Mouse (Mus musculus): ENCODE measurements at regions not wholly inside any gene's neighbourhood (a gene's known extent, or its start where the extent isn't known, plus 50 kb on each side); places are given as distances from the start of the nearest gene placed in this dataset.

DNA sequence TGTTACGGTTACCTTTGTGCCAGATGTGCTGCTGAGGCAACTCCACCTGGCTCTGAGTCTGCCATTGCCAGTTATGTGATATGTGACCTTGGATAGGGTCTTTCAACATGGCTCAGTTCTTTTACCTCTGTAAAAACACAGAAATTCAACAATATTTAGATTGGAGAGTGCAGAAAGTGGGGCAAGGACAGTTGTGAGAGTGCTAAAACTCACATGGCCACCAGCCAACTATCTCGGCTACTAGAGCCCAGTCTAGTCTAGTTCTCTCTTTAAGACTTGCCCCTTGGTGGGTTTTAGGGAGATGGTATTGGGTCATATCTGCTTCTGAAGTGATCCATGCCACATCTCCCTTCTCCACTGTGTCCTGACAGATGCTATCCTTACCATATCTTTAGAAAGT is 233.0 kb downstream of the Phf14 start:
- DNase-seq (ENCODE audit: low read depth, low spot score): no peak

DNA sequence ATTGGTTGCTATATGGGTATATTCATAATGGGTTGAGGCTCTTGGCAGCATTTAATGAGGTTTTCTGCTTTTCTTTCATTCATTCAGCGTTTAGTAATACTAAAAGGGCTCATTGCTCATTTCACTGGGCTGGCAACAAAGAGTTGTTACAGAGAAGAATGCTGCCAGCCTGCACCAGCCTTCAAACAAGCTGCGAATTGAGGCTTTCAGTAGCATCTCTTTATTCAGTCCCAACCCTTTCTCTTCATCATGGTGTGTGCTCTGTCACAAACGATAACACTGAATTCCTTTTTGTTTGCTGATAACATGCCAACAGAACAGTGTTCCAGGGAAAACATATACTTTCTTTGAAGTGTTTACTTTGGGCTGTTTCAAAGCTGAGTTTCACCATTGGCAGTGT is 237.6 kb downstream of the Phf14 start:
- DNase-seq (ENCODE audit: low read depth, low spot score): no peak

- DNase-seq (ENCODE audit: low read depth, low spot score): no peak
Observed at GRCm38 (mm10) chr6:12150613-12151333, 243.2 kb downstream of the Phf14 start.

- no peak for DNase-seq (ENCODE audit: low read depth, low spot score)
Observed at GRCm38 (mm10) chr6:12163971-12164370, 256.4 kb downstream of the Phf14 start.

GRCm38 (mm10) chr6:12168533-12168932 is 260.9 kb downstream of the Phf14 start:
- DNase-seq (ENCODE audit: low read depth, low spot score): no peak

- no peak for DNase-seq (ENCODE audit: low read depth, low spot score)
Observed at GRCm38 (mm10) chr6:12169431-12169830, 261.8 kb downstream of the Phf14 start.

GRCm38 (mm10) chr6:12170722-12171121 is 263.1 kb downstream of the Phf14 start:
- no peak for DNase-seq (ENCODE audit: low read depth, low spot score)

DNA sequence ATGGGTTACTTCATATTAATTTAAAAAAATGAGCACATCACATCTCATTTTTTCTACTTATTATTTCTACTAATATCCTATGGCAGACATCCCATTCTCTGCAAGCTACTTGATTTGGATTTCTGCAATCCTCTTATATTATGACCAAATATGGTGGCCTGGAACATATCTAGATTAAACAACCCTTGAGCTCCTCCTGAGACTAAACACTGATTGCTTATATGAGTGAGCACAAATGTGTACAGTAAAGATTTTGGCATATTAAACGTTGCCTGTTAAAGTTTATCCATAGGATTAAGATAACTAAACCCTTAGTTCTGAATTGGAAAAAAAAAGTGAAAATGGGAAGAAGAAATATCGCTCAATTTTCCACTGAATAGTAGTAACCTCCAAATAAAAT is 263.6 kb downstream of the Phf14 start:
- DNase-seq (ENCODE audit: low read depth, low spot score): no peak

DNA sequence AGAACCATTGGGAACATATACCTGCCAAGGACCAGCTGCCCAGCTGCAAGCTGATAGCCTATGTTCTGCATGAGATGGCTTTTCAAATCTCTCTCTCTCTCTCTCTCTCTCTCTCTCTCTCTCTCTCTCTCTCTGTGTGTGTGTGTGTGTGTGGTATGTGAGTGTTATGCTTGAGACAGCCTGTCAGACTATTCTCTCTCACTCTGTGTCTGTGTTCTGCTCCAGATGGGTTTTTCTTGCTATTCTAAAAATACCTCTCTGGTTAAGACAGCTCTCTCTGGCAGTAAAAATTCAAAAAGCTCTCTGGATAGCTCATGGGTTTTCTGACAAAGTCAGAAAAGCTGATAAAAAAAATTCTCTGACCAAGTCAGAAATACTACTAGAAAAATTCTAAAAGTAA is 270.4 kb downstream of the Phf14 start:
- DNase-seq (ENCODE audit: low read depth, low spot score): no peak

- no peak for DNase-seq (ENCODE audit: low read depth, low spot score)
Observed at GRCm38 (mm10) chr6:12180951-12181350, 273.3 kb downstream of the Phf14 start.

DNA sequence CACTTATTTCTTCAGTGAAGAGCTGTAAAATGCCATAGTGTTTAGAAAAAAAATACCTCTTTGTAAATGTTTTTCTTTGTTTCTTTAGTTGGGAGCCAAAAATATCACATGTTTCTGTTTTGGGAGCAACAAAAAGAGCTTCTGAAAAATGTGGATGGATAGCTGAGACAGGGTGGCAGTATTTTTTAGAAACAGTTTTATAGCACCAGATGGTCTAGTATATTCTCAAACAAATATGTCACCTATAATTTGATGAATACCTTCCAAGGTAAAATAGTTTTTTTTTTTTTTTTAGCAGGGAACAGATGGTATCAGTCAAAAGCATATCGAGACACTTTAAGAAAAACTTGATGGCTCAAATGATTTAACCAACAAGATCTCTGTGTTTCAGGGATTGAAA is 302.6 kb downstream of the Phf14 start:
- DNase-seq (ENCODE audit: low read depth, low spot score): no peak

- no peak for DNase-seq (ENCODE audit: low read depth, low spot score)
Observed at GRCm38 (mm10) chr6:12214526-12215177, 307.0 kb downstream of the Phf14 start.

DNA sequence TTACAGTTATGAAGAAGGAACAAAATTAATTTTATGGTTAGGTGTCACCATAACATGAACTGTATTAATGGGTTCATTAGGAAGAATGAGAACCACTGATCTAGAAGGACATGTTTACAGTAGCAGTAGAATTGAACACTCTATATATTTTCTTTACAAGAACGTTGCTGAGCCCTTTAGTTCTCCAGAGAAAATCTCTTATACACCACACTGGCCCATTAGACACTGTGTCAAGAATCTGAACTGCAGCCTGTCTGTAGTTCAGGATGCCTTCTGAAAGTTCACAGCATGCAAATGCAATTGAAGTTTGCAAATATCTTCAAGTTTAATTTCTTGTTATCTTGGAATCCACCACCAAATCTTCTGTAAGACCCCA is 307.6 kb downstream of the Phf14 start:
- DNase-seq (ENCODE audit: low read depth, low spot score): no peak

DNA sequence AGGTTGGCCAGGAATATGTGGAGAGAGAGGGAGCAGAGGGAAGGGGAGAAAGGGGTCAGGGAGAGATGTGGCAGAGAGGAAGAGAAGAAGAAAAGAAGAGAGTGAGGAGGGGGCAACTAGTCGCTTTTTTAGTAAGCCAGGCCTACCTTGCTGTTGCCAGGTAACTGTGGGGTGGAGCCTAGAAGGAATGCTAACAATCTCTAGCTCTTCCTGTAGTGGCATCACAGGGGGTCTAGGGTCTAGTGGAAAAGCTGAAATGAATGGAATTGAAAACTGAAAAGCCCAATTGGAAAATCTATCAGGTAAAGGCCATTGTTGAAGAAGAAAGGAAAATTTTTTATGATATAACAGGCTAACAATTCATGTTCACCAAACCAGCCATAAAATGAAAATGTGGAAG is 336.5 kb downstream of the Phf14 start:
- DNase-seq (ENCODE audit: low read depth, low spot score): no peak

- no peak for DNase-seq (ENCODE audit: low read depth, low spot score)
Observed at GRCm38 (mm10) chr6:12247975-12248374, 340.4 kb downstream of the Phf14 start.

GRCm38 (mm10) chr6:12248599-12248998 is 341.0 kb downstream of the Phf14 start:
- no peak for DNase-seq (ENCODE audit: low read depth, low spot score)

DNA sequence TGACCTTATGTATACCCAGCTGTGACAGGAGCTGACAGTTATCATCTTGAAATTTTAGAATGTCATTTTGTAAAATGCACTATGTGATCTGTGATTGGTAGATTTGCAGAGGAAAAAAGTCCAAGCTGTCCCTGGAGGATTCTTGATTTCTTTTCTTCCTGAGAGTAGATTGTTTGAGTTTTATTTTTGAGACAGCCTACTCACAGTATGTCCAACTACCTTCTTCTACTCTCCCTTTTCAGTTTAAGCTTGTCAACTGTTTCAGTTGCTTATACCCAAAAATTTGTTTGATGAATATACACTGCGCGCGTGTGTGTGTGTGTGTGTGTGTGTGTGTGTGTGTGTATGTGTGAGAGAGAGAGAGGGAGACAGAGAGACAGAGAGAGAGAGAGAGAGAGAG is 346.9 kb downstream of the Phf14 start:
- no peak for DNase-seq (ENCODE audit: low read depth, low spot score)

DNA sequence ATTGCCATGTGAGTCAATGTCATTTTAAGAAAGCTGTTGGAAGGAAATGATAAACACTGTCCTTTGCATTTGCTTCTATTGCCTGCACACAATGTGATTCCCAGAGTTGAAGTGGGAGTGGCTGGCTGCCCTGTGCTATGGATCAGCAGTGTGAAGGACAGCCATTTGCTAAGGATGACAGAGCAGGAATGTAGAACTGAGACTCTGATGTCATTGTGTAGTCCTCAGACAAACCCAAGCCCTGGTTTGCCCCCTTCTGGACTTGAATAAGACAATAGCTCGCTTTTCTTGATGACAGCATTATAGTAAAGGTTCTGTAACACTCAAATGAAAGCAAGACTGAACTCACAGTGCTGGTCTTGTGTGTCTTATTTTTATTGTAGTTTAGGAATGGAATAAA is 347.8 kb downstream of the Phf14 start:
- no peak for DNase-seq (ENCODE audit: low read depth, low spot score)

DNA sequence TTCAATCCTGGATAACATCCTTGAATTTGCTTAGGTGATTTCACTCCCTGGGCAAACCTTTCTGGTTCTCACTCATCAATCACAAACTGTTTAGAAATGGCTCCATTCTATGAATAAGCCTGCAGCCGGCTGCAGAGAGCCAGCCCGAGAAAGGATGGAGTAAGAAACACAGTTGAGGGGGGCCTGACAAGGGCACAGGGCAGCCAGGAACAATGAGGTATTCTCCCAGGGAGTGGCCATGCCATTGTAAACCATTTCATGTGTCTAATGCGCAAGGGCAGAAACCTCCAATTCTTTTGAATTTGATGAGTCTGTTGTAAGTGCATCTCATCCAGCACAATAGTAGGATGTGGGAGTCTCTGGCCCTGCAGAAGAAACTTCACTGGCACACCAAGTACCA is 350.7 kb downstream of the Phf14 start:
- DNase-seq (ENCODE audit: low read depth, low spot score): no peak

GRCm38 (mm10) chr6:12258940-12259481 is 351.4 kb downstream of the Phf14 start:
- no peak for DNase-seq (ENCODE audit: low read depth, low spot score)

GRCm38 (mm10) chr6:12259629-12260028 is 352.0 kb downstream of the Phf14 start:
- no peak for DNase-seq (ENCODE audit: low read depth, low spot score)

GRCm38 (mm10) chr6:12260325-12261076 is 352.9 kb downstream of the Phf14 start:
- DNase-seq (ENCODE audit: low read depth, low spot score): peak; percentile 42
